Mouse (Mus musculus): ENCODE measurements around the gene Nubpl. TPM values are rescaled to one million over a fixed set of nuclear protein-coding genes. Genes with fewer than 3 reads are reported as not detected.

Nubpl gene
- polyA plus RNA-seq (2015; fragmentation: Nextera tagmentation; extraction: Ambion mirVana), result 20.3 and 22.4 TPM in 2 replicates

GRCm38 (mm10) chr12:52097650-52098070, at the start of gene Nubpl:
Gene Nubpl (plus strand): TSS chr12:52097737.

Other genes with a start within 250 kb of the Nubpl start
- 2.5 and 3.9 TPM in 2 replicates for gene Heatr5a, start 126.4 kb upstream of the Nubpl start, polyA plus RNA-seq (2015; fragmentation: Nextera tagmentation; extraction: Ambion mirVana)
- 37.2 and 48.4 TPM in 2 replicates for gene Dtd2, start 91.2 kb upstream of the Nubpl start, polyA plus RNA-seq (2015; fragmentation: Nextera tagmentation; extraction: Ambion mirVana)
- not detected in 2 replicates for gene Gpr33, start 69.7 kb upstream of the Nubpl start, polyA plus RNA-seq (2015; fragmentation: Nextera tagmentation; extraction: Ambion mirVana)